Mouse (Mus musculus) hindbrain, embryonic 11.5 days (tissue): ENCODE data around the gene Rbm41. TPM values are rescaled to one million over a fixed set of nuclear protein-coding genes. Genes with fewer than 3 reads are reported as not detected.
A peak's percentile ranks its signal among the peaks of the same experiment; 100 is the strongest.

Source experiments
- ATAC-seq: fragments of 200-750 bp; cut with Nextera tagmentation; 2 replicates; pipeline ENCODE4 v1.8.0; 2017; ENCODE audit warnings: mild to moderate bottlenecking, moderate TSS enrichment, moderate library complexity; ENCODE audit not compliant: low FRiP score
- DNase-seq: peaks from one replicate; pipeline ENCODE4 v3.0.0-alpha.2; 2015; ENCODE audit warnings: low spot score
- H3K27ac ChIP-seq: fragments of 300-500 bp; sonication (generic); 2 replicates; pipeline ENCODE4 v1.5.1; 2014; ENCODE audit warnings: mild to moderate bottlenecking, low read depth, low read length
- H3K27me3 ChIP-seq: fragments of 300-500 bp; sonication (generic); 2 replicates; pipeline ENCODE4 v1.6.1; 2014; ENCODE audit warnings: mild to moderate bottlenecking, low read length, moderate library complexity, mixed read lengths; ENCODE audit not compliant: control insufficient read depth, insufficient read depth
- H3K36me3 ChIP-seq: fragments of 300-500 bp; sonication (generic); 2 replicates; pipeline ENCODE4 v1.6.1; 2014; ENCODE audit warnings: mild to moderate bottlenecking, low read length, moderate library complexity, mixed read lengths; ENCODE audit not compliant: control insufficient read depth, insufficient read depth
- H3K4me1 ChIP-seq: fragments of 300-500 bp; sonication (generic); replicated peaks from 2 replicates; pipeline ENCODE4 v1.6.1; 2014; ENCODE audit warnings: low read length, mixed read lengths; ENCODE audit not compliant: control insufficient read depth, insufficient read depth
- H3K4me2 ChIP-seq: fragments of 300-500 bp; sonication (generic); replicated peaks from 2 replicates; pipeline ENCODE4 v1.6.1; 2014; ENCODE audit warnings: mild to moderate bottlenecking, low read depth, low read length
- H3K4me3 ChIP-seq: fragments of 300-500 bp; sonication (generic); 2 replicates; pipeline ENCODE4 v1.5.1; 2014; ENCODE audit warnings: low read depth, low read length
- H3K9ac ChIP-seq: fragments of 300-500 bp; sonication (generic); 2 replicates; pipeline ENCODE4 v1.6.1; 2014; ENCODE audit warnings: low read depth, low read length
- H3K9me3 ChIP-seq: fragments of 300-500 bp; sonication (generic); 2 replicates; pipeline ENCODE4 v1.6.1; 2016; ENCODE audit warnings: low read length; ENCODE audit not compliant: control insufficient read depth
- WGBS: fragments of 180-500 bp; shearing (Covaris S2); extraction: QIAGEN DNeasy Blood & Tissue Kit; methylation state at CpG from one replicate; pipeline ENCODE4 v1.1.7; 2014; 5-methylcytosine and 5-hydroxymethylcytosine counted together
- polyA plus RNA-seq: library from polyadenylated mRNA; unstranded; fragments of >200 nt; fragmentation: Nextera tagmentation; extraction: Ambion mirVana; gene quantifications from 2 replicates; pipeline ENCODE4 v1.2.1, GENCODE M21; 2014

Rbm41 gene
- polyA plus RNA-seq, 1 experiment from 2014 or later = 12.1 TPM

- Histone ChIP-seq H3K4me1 (no peaks in the 10 kb centered on the region), H3K9me3 (no peaks in the 10 kb centered on the region), H3K4me3 (no peak overlapping the region), H3K9ac (no peak overlapping the region), H3K27ac (no peak overlapping the region), H3K36me3 (no peaks in the 10 kb centered on the region), H3K4me2 (no peak overlapping the region), H3K27me3 (peaks cover 3% of the 10 kb centered on the region; the same call in 1 of the 2 replicates)
- 82% methylated on average over 7 of the region's 7 CpGs for WGBS
- DNase-seq (no peak), ATAC-seq (no peak)
These were observed 121.3 kb downstream of the Rbm41 start for GRCm38 (mm10) chrX:139877105-139877504.

- no peaks in the 10 kb centered on the region for H3K4me1 ChIP-seq
- H3K9me3 ChIP-seq = no peaks in the 10 kb centered on the region
- peak within 1 kb of the TSS; percentile 57 for H3K4me3 ChIP-seq
- no peaks in the 10 kb centered on the region for H3K36me3 ChIP-seq
- WGBS = 19% methylated on average over 25 of the region's 87 CpGs
- H3K4me2 ChIP-seq = peak within 1 kb of the TSS; percentile 71
- H3K9ac ChIP-seq = peak within 1 kb of the TSS; percentile 53
- no peak within 1 kb of the TSS for H3K27ac ChIP-seq
- ATAC-seq = peak; percentile 94
- DNase-seq = peak; percentile 59
- no peaks in the 10 kb centered on the region; the same call in 1 of the 2 replicates for H3K27me3 ChIP-seq
These were observed 127.2 kb downstream of the Rbm41 start, which contains the start of gene Morc4 for GRCm38 (mm10) chrX:139870938-139871791. Gene Morc4 (minus strand): TSS chrX:139871677.

DNA sequence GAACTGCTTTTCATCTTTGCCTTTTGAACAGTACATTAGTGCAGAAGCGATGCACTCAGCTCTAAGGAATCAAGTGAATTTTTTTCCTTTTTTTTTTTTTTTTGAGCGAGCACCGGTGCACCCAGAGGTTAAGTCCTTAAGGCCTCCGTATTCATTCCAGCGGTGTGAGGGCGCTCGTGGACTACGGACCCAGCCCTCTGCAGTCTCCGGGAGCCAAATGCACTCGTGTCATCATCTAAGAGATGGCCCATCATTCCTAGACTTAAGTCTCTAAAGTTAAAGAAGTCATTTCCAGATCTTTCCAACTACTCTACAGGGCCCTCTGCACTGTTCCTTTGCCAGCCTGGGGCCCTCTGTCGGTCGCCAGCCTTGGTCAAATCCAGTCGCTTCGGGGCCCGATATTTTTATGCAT lies 128.1 kb downstream of the Rbm41 start:
- Histone ChIP-seq H3K4me3 (peak overlapping the region; percentile 57), H3K27me3 (no peaks in the 10 kb centered on the region), H3K36me3 (no peaks in the 10 kb centered on the region), H3K9me3 (no peaks in the 10 kb centered on the region), H3K27ac (no peak overlapping the region), H3K9ac (no peak overlapping the region), H3K4me1 (no peaks in the 10 kb centered on the region), H3K4me2 (peak overlapping the region; percentile 71)
- DNase-seq (peak; percentile 12), ATAC-seq (peak; percentile 28; the same call in 1 of the 2 replicates)
- WGBS = 15% methylated on average over 15 of the region's 15 CpGs

GRCm38 (mm10) chrX:139859402-139859801 lies 139.0 kb downstream of the Rbm41 start:
- ATAC-seq (no peak), DNase-seq (no peak)
- H3K9ac ChIP-seq = no peak overlapping the region
- H3K4me1 ChIP-seq = no peaks in the 10 kb centered on the region
- H3K27me3 ChIP-seq = no peaks in the 10 kb centered on the region
- no peaks in the 10 kb centered on the region for H3K9me3 ChIP-seq
- 90% methylated on average over 5 of the region's 5 CpGs for WGBS
- no peak overlapping the region for H3K4me2 ChIP-seq
- H3K27ac ChIP-seq = no peak overlapping the region
- H3K4me3 ChIP-seq = no peak overlapping the region
- H3K36me3 ChIP-seq = no peaks in the 10 kb centered on the region

DNA sequence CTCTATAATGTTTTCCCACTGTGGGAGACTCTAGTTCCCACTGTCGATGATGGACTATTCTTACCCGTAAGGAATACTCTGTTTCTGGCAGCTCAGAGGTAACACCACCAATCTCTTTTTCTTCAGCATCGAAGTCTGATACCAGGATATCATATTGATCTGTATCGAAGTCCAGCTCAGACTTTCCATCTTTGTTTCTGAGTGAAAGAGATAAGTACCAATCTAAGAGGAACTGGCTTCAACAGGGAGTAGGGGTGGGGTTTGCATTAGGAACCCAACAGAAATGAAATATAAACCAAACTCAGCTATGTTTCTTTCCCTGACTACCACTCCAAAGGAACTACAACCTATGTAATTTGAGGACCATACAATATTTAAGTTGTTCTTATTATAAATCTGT lies 143.6 kb downstream of the Rbm41 start:
- no peak for DNase-seq
- Histone ChIP-seq H3K27me3 (no peaks in the 10 kb centered on the region), H3K9ac (no peak overlapping the region), H3K4me1 (no peaks in the 10 kb centered on the region), H3K4me2 (no peak overlapping the region), H3K4me3 (no peak overlapping the region), H3K27ac (no peak overlapping the region), H3K36me3 (no peaks in the 10 kb centered on the region), H3K9me3 (no peaks in the 10 kb centered on the region)
- 92% methylated on average over 4 of the region's 4 CpGs for WGBS
- no peak for ATAC-seq

GRCm38 (mm10) chrX:139841091-139841490 lies 157.3 kb downstream of the Rbm41 start:
- no peak for DNase-seq

More at GRCm38 (mm10) chrX:139841091-139841490, 157.3 kb downstream of the Rbm41 start:
- Histone ChIP-seq H3K27ac (no peak overlapping the region), H3K4me2 (no peak overlapping the region), H3K4me1 (no peaks in the 10 kb centered on the region), H3K27me3 (no peaks in the 10 kb centered on the region), H3K9ac (no peak overlapping the region), H3K4me3 (no peak overlapping the region), H3K9me3 (no peaks in the 10 kb centered on the region), H3K36me3 (no peaks in the 10 kb centered on the region)
- WGBS = 82% methylated on average over 6 of the region's 6 CpGs
- no peak for ATAC-seq

Other genes starting within 250 kb of the Rbm41 start
- not detected in 2 replicates for gene Ripply1, start 216.2 kb downstream of the Rbm41 start, polyA plus RNA-seq
- 0.40 and 0.77 TPM in 2 replicates for gene Cldn2, start 197.8 kb downstream of the Rbm41 start, polyA plus RNA-seq
- 7.5 and 9.4 TPM in 2 replicates for gene Morc4, start 126.9 kb downstream of the Rbm41 start, polyA plus RNA-seq
- 2.0 and 4.4 TPM in 2 replicates for gene Nup62cl, start 64.1 kb upstream of the Rbm41 start, polyA plus RNA-seq
- gene Pih1h3b, start 64.3 kb upstream of the Rbm41 start, polyA plus RNA-seq = not detected in 2 replicates